Mouse (Mus musculus) embryo, embryonic 11.5 days (tissue): Measurements from ENCODE around the gene Zic1.

Experiments
- DNase-seq: peaks from one replicate; pipeline ENCODE4 v3.0.0-alpha.2; 2012; ENCODE audit warnings: low read depth, low spot score

The Zic1 gene

DNA sequence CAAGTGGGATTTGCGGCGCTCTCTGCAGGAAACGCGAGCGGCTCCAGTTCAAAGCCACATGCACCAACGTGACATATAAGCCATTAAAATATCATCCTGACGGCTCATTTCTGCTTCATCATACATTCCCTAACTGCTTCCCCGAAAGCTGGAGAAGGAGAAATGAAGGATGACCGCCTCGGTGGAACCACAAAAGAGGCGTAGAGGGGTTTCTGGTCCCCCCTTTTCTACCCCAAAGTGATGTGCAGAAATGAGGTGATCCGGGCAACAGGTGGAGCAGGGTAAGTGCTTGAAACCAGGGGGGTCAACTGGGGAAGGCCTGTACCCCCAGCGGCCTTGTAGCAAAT lies 3.3 kb upstream of the Zic1 start:
- no peak for DNase-seq

DNA sequence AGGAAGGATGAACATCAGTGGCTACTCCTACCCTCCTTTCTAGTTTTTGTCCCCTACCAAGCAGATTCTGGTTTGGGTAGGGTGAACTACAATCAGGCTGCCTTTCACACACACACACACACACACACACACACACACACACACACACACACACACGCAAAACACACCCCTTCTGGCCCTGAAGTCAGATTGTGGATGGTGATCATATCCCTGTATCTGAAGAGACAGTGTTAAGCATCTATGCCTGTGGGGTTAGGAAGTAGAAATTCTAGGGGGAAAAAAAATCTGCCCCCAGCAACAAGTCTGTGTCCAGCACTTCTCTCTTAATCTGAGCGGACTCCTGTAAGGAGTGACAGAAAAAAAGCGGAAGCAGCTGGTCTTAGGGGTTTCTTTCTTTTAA lies 2.5 kb upstream of the Zic1 start:
- no peak for DNase-seq

DNA sequence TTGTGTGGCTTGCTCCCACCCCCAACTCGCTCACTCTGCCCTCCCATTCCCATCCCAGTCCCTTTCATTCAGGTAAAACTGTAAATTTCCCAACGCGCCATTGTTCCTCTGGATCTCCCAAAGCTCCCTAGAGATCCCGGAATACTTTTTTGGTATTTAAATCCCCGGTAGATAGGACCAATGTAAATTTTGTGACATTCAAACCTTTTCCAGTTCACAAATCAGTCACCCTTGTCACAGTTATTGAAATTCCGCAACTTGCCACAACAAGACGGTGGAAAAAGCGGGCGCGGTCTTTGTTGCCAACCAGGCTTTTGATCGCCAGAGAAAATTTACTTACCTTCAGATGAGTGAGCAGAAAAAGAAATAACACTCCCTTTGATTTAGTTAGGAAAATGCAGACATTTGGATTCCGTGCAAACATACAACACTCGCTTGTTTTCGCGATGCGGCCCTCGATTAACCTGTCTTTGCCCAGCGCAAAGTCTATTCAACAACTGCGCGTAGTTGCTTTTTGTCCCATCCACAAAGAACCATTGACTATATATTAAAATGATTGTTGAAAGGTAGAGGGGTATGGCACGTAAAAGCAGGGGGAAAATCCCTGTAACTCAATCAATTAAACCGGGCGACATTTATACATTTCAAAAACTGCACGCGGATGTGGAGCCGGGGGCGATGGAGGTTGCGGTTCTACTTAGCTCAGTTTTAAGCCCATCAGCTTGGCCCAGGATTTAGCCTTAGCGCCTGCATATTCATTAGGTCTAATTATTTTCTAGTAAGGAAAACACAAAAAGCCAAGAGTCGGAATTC lies 1.6 kb upstream of the Zic1 start:
- no peak for DNase-seq

DNA sequence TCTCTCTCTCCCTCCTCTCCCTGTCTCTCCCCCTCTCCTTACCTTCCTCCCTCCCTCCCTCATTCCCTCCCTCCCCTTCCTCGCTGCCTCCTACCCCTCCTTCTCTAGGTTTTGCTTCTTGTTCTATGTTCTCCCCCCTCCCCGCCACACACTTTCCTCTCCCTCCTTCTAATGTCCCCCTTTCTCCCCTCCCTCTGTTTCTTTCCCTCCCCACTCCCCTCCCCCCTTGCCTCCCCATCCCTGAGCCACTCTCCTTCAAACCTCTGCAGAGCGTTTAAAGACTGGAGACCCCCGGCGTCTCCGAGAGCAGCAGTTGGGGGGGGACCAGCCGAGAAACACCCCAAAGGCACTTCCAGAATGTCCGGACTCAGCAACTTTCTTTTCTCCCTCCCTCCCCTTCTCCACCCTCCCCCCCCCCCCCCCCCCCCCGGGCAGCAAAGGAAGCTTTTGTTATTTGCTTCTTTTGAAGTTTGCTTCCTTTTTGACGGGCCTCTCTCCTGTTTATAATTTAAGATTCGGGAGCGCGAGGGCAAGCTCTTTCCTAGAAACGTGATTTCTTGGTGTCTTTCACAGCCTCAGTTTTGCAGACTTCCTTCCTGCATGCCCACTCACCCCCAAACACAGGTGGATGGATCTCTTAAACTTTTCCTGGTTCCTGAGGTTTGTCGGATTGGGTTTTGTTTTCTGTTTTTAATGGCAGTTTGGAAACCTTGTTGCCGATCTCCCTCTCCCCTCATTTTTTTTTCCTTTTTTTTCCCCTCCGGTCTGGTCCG lies 802 bp upstream of the Zic1 start:
- DNase-seq: no peak

DNA sequence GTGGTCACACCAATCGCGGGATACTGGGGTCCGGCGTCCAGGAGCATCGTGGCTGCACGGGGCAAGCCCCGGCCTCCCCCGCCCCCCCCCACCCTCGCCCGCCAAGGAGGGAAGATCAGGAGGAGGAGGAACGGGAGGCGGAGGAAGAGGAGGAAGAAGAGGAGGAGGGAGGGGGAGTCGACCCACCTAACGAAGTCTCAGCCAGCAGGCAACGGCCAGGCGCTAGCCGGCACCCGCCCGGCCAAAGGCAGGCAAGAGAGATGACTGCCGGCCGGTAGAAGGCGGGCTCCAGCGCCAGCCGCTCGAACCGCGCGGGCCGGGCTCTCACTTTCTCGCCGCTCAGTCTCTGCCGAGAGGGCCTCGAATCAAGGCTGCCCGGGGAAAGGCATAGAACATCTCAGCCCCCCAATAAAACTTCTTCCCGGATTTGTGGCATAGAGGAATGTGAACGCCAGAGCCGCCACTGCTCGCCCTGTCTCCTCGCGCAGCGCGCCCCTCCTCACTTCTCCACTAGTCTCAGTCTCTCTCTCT lies 574 bp downstream of the Zic1 start:
- no peak for DNase-seq

DNA sequence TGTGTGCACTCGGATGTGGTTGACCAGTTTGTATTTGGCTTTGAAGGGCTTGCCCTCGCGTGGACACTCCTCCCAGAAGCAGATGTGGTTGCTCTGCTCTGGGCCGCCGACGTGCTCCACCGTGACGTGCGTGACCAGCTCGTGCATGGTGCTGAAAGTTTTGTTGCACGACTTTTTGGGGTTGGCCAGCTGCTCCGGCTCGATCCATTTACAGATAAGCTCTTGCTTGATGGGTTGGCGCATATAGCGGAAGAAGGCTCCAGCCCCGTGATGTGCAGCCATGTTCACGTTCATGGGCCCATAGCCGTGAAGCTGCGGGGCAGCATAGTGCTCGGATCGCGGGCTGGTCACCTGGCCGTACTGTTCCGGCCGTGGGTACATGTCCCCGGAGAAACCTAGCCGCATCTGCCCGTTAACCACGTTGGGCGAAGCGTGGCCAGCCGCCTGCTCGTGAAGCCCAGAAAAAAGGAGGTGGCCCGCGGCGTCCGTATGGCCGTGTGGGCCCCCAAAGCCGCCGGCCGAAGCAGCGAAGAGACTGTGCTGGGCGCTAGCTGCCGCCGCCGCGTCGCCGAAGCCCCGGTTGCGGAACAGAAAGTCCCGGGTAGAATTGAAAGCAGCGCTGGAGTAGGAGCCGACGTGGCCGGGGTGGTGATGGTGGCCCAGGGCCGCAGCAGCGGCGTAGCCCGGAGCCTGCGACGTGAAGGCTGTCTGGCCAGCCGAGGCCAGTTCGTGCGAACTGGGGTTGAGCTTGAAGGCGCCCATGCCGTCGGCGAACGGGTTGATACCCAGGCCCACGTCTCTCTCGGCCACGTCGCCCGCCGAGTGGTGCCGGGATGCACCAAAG lies 1.3 kb downstream of the Zic1 start:
- DNase-seq: no peak

DNA sequence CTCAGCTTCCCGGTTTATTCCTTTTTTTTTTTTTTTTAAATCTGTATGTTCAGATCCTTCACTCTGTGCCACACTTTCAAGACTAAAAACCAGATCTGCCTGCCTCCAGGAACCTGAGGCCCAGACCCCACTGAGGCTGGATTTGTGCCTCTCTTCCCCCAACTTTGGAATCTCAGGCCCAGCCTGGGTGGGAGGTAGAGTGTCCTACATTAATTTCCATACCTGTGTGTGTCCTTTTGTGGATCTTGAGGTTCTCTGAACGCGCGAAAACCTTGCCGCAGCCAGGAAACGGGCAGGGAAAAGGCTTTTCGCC lies 1.8 kb downstream of the Zic1 start:
- no peak for DNase-seq

DNA sequence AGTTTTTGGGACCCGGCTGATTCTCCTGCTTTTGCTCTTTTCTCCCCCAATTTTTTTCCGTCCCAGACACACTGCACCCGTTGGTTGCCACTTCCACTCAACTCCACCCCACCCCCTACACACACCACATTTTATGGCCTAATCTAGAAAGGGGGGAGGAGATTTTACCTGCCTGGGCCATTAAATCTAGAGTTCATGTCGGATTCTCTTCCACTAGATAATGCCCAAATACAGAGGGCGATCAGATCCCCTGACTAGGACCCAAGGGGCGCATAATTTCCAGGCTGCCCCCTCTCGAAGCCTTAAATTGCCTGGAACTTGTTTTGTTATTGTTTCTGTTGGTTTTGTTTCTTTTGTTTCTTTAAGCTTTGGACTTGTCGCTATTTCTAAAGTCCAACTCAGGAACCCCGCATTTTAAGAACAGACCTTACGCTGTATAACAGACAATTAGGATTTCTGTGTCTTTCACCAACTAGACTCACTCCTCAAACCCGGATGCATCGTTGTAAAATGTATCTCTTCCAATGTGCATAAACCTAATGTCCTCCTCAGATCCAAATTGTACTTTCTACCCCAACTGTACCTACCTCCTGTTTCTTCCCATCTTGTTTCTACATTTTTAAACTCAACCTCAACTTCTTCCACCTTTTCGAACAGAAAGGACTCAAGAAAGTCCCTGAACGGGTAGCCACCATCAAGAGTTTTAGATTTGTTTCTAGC lies 2.4 kb downstream of the Zic1 start:
- DNase-seq: no peak

DNA sequence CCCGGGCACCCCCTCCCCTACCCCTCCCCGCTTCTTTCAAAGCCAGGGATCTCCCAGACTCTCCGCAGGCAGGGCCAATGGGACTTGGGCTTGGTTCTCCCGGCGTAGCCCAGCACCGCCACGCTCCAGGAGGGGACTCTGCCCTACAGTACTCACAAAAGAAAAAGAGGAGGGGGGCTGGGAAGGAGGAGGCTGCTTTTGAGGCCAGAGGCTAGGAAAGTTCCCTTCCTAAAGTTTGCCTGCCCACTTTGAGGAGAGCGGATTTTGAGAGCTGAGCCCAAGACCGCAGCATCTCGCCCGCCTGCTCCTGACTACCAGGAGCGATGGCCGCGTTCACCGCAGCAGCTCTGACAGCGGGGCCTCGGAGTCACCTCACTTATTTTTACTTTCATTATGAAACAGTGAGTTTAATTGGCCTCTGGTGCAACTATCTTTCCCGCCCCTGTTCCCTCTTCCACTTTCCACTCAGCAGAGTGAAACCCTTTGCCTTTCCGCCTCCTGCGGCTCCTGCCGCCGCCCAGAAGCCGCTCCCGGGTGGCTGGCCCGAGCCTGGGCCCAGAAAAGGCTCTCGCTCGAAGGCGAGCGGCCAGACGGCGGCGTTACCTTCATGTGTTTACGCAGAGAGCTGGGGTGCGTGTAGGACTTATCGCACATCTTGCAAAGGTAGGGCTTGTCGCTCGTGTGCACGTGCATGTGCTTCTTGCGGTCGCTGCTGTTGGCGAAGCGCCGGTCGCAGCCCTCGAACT lies 3.6 kb downstream of the Zic1 start, which contains the start of gene Zic4:
TSS of gene Zic4 (plus strand) at position 558 of the 746 bp plus-strand sequence.
- DNase-seq: no peak

DNA sequence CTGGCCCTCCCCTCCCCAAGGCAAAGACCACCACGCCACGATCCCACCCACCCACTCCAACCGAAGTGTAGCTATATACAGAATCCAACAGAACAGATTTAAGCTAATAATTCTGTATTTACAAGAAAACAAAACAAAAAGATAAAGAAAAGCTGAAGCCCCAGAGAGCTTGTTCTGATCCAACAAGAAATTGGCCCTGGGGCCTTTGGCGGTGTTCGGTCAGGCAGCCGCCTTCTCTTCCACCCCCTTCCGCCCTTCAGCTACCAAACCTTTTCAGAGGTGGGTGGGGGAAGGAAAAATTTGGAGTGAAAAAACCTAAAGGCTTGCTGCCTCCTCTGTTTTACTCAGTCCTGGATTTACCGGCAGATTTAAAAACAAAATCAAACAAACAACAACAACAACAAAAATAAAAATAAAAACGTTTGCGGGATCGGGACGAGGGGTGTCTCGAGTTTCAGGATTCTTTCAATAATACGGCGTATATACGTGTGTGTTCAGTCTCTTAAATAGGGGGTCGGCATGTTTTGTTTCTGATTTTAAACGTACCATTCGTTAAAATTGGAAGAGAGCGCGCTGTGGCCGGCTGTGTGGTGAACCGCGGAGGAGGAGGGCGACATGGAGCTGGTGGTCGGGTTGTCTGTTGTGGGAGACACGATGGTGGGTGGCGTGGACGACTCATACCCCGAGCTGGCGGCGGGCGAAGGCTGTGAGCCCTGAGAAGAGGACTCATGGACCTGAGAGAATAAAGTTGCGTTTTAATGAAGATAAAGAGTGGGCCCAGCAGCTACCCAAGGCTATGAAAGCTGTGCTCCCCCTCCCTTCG lies 4.4 kb downstream of the Zic1 start:
- no peak for DNase-seq

DNA sequence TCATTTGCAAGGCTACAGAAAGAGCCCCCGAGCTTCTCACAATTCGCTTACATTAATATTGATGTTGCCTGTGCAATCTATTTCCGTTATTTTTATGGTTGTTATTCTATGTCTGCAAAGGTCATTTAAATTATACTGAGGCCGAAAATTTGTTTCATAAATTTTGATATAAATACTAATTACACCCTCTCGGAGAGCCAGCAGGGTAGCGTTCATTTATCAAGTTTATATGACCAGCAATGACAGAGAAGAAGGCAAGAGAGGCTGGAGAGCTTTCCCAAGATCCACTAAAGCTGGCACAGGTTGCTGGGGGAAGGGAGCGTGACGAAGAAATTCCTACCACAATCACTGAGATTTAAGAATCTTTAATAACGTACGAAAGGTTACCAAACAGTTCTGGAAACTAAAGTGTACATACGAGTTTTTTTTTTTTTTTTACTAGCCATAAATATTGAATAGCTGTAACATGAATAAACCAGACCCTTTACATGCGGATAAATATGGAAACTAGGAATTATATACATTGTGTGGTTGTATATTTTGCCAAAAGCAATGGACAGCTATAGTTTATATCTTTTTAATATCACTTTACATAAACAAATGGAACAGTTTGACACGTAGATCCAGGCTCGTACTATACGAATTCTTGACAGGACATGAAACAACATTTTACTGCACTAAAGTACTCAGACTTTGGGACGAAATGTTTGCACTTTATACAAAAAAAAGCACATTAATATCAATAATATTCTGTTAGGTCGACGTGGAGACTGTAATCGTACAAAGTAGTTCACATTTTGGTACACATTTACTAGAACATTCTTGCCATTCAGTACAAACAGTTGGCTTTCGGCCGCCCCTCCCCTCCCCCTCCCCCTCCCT lies 5.2 kb downstream of the Zic1 start:
- no peak for DNase-seq

DNA sequence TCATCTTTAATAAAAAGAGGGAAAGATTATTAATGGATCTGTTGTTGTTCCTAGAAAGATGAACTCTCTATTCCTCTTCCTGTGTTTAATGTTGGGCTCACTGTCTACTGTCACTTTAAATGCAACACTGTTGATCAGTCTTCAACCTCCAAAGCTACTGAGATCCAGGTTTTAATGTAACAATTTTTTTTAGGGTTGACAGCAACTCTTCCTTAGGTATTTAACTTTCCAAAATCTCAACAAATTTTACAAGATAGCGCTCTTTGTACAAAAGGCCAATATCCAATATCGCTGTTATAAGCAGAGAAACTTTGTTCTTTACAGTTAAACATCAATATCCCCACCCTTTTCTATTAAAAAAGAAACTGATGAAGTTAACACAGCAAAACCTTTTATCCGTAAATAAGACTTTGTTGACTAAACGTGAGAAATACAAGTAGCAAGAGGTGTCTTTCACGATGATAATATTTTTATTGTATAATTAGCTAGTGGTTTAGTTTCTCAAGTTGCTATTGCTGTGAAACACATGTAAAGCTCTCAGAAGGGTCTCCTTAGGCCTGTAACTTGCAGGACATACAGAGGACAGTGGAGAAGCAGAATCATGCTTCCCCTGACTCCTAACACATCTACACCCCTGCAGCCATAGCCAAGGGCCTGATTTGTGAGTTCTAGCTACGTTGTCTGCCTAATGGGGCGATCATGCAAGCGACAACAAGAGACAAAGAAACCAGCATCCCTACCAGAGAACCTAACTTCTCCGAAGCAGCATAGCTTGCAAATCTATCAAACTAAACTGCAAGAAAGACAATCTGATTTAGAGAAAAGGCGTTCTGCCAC lies 6.5 kb downstream of the Zic1 start:
- DNase-seq: no peak

DNA sequence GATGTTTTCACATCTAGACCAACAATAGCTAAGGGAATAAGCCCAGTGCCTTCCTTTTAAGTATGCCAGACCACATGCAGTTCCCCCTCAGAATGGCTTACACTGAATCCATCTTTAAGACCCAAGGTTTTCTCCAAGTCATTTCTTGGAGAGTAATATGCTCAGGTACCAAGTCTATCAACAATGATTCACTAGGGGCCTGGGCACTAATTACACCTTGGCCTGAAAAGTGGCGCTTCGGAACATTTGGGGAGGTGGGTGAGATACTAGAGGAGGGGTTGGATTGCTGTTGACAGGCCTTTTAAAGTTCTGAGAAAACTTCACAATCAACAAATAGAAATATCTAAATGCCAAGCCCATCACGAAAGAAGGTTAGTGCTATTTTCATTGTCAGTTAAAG lies 8.3 kb downstream of the Zic1 start:
- no peak for DNase-seq

DNA sequence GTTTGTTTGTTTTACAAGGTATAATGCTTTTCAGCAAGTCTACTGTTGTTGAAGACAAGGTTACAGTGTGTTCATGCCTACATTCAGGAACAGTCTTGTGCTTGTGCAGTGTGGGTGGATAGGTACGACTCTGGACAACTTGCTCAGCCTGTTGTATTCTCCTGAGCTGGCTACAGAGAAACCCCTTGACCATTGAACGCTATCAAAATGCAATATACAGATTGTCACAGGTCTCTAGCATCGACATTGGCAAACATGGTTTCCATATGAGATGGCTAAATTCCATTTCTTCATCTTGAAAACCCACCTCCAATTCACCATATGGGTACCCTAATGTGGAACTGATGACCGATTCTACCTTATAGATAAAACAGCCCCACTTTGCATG lies 9.3 kb downstream of the Zic1 start:
- no peak for DNase-seq

DNA sequence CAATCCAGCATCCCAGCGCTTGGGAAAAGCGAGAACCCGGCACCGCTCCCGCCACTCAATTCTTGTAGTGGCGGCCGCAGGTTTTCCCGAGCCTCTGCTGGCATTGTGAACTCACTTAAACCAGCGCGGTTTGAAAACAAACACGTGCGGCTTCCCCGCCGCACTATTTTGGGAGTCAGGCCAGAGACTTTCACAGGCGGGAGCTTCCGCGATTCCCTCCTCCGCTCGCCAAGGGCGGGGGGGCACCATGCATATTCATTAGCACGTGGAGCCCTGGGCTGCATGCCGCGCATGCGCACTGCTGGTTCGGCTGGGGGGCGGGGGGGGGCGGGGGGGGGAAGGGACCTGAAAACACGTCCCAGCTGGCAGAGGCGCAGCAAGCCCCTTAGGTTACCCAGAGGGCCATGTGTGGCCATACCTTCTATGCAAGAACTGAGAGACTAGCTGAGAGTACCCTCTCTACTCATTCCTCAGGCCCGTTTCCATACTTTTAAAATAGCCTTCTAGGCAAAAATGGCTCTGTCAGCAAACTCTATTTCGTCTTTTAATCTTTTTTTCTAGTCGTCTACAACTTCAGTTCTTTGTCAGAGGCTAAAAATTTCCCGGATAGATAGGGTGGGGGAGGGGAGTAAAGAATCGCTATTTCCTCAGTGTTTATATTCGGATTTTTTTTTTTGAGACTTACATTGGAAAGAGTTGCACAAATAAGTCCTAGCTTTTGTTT lies 9.8 kb downstream of the Zic1 start:
- no peak for DNase-seq

DNA sequence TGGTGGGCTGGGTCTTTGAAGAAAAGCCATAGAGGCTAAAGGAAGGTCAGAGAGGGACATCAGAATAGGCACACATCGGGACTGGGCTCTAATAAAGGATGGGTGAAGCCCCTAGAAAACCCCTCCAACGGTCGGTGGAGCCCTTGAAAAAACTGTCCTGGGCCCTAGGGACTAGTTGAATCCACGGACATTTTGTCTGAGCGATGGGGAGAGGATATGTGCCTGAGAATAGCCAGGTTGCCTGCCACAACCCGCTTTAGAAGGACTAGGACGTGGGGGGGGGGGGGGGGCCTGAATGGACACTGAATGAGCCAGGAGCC lies 10.4 kb downstream of the Zic1 start:
- DNase-seq: no peak

DNA sequence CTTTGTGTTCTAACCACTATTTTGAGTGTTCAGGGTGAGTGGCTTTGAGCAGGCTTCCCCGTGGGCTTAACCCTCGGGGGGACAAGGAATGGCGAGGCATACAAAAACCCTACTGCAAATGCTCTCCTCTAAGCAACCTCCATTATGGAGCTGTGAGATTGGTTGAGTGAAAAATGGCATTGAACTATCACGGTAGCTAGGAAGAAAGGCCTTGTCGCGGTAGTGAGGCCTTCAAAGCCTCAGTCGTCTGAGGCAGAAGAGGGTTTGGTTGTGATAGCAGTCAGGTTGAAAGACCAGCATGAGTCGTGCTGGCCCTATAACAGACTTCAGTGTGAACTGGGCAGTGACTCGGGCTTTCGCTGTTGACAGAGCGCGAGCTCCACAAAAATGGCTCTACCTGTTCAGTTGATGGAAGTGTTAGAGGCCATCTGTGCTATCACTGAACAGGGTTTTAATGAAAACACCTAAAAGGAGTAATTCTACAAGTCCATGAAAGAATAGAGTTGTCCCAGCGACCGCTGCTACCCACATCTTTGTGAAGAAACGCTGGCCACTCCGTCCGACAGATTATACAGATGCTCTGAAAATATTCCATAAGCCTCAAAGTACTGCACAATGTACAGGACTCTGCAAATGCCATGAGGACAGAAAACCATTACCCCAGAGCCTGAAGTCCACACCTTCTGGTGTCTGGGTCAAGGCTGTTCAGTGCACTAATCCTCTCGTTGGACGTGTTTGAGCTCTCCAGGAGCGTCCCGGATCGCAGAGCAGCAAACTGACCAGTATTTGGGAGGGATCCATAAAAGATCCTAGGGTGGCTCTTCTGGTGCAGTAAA lies 11.0 kb downstream of the Zic1 start:
- no peak for DNase-seq
